Mouse (Mus musculus) MN1 (cell line): ENCODE data around the gene Npdc1.
A peak's percentile ranks its signal among the peaks of the same experiment; 100 is the strongest.

Experiments used
- DNase-seq: peaks from one replicate; pipeline ENCODE4 v3.0.0-alpha.2; 2016; ENCODE audit warnings: low spot score

The Npdc1 gene

DNA sequence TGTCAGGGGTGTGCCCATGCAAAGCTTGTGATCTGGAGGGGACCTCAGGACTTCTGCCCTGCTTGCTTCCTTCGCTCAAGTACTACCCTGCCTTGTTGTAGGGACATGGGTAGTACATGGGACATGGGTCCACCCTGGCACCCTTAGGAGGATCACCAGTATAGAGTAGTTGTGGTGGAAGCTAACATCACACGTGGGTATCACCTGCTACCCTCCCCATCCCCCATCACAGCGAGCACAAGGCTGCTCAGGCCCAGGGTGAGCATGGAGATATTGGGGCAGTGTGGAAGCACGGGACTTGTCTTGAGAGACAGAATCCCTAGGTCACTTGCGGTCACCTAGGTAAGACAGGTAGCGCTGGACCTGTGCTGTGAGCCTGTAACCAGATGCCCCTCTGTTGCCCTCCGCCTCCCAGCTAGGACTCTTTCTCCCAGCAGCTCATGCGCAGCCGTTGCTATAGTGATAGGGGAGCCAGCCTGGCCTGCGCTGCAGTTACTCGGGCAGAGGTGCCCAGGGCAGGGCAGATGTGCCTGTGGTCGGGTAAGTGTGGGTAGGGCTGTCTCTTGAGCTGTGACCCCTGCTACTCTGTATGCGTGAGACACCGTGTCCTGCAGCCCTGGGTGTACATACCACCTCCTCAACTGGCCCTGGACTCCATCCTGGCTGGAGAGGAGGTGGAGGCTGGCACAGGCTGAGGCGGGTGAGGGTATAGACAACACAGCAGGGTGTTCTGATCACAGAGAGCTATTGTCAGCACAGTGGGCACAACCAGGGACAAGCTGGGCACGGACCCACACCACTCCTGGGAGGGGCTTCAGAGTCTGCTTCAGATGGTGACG lies 31.5 kb downstream of the Npdc1 start:
- no peak for DNase-seq

- no peak for DNase-seq
These were observed 32.2 kb downstream of the Npdc1 start for GRCm38 (mm10) chr2:25431308-25431855.

DNA sequence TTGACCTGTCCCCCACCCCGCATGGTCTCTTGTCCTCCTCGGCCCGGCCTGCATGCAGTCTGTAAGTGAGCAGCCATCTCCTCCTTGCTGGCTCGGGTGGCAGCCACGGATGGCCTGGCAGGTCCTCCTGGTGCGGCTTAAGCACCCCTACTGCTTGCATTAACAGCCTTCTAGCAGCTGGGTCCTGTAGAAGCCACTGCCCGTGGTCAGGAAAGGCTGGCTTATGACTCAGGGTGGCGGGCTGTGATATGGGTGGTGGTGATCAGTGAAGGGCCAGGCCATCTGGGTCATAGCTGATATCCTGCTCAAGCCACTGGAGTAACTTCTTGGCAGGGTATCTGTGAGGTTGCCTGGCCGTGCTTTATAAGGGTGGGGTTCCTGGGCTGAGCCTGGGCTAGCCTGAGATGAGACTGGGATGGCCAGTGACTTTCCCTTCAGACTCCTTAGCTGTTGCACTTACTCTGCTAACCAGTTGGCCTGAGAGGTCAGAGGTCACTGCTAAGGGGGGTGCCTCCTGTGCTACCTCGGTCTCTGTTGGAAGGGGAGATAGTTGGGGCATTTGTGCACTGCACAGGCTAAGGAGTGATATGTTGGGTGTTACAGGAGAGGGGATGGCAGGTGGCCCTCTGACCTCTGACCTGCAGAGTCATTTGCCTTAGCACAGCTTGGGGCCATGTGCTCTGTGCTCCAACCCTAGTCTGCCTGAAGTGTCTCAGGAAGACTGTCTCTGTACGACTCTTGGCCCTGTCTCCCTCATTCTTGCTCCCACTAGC lies 33.4 kb downstream of the Npdc1 start:
- DNase-seq: no peak

GRCm38 (mm10) chr2:25433101-25433500 lies 34.0 kb downstream of the Npdc1 start:
- no peak for DNase-seq

DNA sequence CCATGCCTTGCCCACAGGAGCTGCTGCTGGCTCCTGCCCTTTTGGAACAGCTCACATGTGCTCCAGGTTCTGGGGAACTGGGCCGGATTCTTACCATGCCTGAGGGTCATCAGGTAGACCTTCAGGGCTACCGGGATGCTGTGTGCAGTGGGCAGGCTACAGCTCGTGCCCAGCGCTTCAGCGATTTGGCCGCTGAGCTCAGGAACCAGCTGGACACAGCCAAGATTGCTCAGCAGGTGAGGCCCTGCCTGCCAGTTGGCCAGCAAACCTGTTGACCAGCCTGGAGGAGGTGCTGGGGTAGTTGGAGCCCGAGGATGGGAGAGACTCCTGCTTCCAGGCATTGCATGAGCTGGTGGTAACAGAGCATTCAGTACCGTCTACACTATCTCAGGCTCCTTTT lies 35.1 kb downstream of the Npdc1 start:
- no peak for DNase-seq

DNA sequence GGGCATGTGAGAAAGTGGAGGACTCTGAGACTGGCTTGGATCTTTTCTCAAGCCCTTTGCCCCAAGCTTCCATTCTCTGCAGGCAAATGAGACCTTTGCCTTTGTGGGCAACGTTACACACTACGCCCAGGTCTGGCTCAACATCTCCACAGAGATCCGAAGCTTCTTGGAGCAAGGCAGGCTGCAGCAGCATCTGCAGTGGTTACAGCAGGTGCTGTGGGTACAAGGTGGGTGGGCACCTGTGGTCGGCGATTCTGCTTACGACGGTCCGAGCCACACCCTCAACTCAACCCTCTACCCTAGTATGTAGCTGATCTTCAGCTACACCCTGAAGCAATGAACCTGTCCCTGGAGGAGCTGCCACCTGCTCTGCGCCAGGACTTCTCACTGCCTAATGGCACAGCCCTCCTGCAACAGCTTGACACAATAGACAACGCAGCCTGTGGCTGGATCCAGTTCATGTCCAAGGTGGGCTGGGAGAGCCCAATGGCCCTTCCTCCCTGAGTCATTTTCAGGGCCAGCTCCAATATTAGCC lies 37.2 kb downstream of the Npdc1 start:
- no peak for DNase-seq

DNA sequence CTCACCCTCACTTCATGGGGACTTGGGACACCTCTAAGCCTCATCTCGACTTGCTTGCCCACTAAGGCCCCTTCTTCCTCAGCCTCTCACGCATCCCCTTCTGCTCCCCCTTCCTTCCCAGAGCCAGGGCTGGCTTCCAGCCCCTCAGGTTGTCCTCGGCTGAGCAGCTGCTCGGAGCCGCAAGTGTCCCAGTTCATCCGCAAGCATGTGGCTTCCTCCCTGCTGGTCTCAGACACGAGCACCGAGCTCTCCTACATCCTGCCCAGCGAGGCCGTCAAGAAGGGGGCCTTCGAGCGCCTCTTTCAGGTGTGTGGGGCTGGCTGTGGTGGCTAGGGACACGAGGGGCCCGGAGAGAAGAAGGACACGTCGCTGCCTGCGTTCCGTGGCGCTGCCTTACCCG lies 41.9 kb downstream of the Npdc1 start:
- DNase-seq: no peak

DNA sequence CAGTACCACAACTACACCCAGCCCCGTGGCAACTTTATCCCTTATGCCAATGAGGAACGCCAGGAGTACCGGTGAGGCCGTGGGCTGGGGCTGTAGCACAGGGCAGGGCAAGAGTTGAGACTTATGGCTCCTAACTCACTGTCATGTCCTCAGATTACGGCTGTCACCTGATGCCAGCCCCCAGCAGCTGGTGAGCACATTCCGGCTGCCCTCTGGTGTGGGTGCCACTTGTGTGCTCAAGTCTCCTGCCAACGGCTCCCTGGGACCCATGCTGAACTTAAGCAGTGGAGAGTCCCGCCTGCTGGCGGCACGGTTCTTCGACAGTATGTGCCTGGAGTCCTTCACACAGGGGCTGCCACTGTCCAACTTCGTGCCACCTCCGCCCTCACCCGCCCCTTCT lies 43.5 kb downstream of the Npdc1 start:
- no peak for DNase-seq

DNA sequence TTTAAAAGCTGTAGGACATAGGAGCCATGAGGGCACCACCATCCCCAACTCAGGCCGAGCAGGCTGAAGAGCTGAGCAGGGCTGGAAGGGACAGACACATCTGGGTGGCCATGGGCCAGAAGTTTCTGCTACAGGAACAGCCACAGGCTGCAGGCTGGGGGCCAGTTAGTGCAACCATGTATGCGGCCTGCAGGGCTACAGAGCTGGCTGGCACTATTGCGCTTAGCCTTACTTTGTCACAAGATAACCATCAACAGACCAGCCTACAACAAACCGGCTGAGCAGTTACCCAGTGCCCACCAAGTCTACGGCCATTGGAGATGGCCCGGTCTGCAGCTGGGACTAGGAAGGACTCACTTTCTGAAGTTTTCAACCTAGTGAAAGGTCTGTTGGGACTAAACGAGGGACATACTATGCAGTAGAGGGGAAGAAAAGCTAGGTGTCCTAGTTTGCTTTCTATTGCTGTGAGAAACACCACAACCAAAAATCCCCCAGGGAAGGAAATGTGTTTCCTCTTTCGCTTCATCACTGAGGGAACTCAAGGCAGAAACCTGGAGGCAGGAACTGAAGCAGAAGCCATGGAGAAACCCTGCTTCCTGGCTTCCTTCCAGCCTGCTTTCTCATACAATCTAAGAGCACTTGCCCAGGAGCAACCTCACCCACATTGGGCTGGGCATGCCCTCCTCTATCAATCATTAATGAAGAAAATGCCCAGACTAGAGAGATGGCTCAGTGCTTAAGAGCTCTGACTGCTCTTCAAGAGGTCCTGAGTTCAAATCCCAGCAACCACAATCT lies 51.9 kb downstream of the Npdc1 start:
- peak; percentile 33 for DNase-seq

DNA sequence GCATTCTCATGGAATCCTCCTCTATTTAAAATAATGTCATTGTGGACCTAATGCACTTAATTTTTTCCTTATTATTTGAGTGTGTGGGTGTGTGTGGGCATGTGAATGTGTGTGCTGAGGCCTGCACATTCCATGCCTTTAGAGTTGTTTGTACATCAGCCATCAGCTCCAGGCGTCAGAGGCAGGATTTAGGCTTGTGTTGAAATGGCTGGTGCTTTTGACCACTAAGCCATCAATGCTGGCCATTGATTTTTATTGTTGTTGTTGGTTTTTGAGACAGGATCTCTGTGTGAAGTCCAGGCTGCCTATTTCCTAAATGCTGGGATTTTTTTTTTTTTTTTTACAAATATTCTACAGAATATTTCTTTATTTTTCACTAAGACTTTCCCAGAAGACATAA lies 53.8 kb downstream of the Npdc1 start:
- DNase-seq: no peak

GRCm38 (mm10) chr2:25456205-25456953 lies 57.2 kb downstream of the Npdc1 start, which contains the start of gene Clic3:
Gene Clic3 (plus strand): TSS chr2:25456838.
- no peak for DNase-seq

DNA sequence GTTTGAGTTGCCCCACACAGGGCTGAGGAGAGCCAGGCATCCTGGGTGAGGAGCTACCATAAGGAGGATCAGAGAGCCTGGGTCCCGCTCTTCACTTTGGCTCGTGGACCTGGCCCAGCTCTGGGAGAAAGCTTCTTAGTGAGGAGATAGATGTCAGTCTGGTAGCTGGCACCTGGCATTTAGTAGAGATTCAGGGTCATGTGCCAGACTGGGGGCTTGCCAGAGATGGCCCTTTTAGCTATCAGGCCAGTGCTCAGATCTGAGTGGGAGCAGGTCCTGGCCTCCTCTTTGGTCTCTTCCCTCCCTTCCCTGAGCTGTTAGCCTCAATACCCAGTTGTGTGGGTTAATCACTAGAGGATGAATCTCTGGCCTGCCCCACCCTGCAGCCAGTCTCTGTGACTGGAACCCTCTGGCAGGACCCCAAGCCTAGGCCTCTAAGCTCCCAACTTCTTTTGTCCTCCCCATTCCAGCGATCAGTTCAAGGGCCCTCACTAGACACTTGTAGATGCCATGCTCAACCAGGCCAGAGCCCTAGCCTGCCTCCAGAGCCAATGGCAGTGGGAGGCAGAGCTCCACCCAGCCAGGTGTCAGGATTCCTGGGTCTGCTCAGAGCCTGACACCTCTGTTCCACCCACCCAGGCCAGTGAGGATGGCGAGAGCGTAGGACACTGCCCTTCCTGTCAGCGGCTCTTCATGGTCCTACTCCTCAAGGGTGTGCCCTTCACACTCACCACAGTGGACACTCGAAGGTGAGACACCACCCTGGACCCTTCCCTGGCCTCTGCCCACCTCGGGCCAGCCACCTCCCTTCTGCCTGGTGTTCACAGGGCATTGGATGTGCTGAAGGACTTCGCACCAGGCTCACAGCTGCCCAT lies 58.1 kb downstream of the Npdc1 start:
- no peak for DNase-seq

DNA sequence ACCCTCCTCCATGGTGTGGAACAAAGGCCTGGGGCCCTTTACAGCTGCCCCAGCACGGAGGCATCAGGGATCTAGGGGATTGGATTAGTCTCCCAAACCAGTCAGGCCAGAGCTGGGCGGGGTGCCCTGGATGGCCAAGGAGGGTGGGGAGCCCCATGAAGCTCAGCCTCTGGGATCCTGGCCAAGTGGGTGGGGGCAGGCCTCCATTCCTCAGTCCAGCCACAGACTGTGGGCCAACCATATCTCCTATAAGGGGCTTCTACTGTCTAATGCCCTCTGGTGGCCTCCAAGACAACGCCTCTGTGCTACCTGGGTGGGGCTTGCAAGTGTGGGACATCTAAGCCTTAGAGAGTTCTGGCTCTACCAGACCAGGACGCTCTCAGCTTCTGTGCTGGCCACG lies 59.8 kb downstream of the Npdc1 start:
- DNase-seq: no peak
